Mouse (Mus musculus) lung, postnatal 0 days (tissue): ENCODE data around the gene Ppp6r2.

ENCODE experiments used
- CTCF ChIP-seq: IDR thresholded peaks from 2 replicates; pipeline ENCODE4 v1.5.1; 2016; ENCODE audit warnings: antibody characterized with exemption, mild to moderate bottlenecking
- EP300 ChIP-seq: IDR thresholded peaks from 2 replicates; pipeline ENCODE4 v1.6.1; 2016; ENCODE audit warnings: antibody characterized with exemption, mild to moderate bottlenecking, control low read depth

DNA sequence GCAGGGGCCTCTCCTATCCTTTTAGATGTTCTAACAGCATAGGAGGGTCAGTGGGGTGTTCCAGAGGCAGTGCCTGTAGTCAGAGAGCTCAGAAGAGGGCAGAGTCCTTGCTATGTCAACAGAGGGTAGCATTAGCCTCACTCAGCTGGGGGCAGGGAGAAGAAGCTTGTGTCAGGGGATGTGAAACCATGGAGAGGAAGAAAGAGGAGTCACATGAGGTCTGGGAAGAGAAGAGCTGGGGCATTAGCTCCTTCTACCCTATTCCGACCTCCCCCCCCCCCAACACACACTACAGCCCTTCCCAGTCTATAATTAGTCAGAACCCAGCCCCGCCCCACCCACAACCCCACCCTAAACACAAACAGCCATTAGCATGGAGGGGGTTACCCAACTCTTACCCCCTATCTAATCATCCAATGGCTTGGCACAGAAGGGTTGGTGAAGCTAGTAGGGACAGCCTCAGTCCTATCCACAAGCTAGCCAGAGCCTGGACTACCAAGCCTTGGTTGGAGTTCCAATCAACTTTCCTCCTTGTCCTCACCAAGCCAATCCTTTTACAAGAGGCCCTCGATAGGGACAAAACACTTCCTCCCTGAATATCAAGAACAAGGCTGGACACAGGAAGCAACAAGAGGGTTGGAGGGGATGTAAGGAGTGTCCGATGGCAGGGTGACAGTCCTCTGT lies 33.6 kb upstream of the Ppp6r2 start:
- no peak for TF ChIP-seq CTCF
- TF ChIP-seq EP300 = no peak
